Mouse (Mus musculus): ENCODE results near the gene Ddx52. TPM values are rescaled to one million over a fixed set of nuclear protein-coding genes. Genes with fewer than 3 reads are reported as not detected.

The Ddx52 gene
- polyA plus RNA-seq, 1 experiment from 2014 or later = 37.5 TPM

- Histone ChIP-seq H3K9ac (no peak overlapping the region), H3K4me1 (no peaks in the 10 kb centered on the region), H3K27me3 (no peaks in the 10 kb centered on the region), H3K27ac (no peak overlapping the region), H3K4me3 (no peak overlapping the region), H3K4me2 (no peak overlapping the region), H3K36me3 (no peaks in the 10 kb centered on the region), H3K9me3 (no peaks in the 10 kb centered on the region)
- WGBS = 69% methylated on average over 10 of the region's 10 CpGs
- no peak for ATAC-seq (ENCODE audit: borderline replicate concordance, extremely low read depth, low FRiP score, low TSS enrichment)
Observed at GRCm38 (mm10) chr11:83932506-83933106, 9.3 kb upstream of the Ddx52 start.

GRCm38 (mm10) chr11:83933376-83933775 lies 8.5 kb upstream of the Ddx52 start:
- Histone ChIP-seq H3K36me3 (no peaks in the 10 kb centered on the region), H3K9me3 (no peaks in the 10 kb centered on the region), H3K4me2 (no peak overlapping the region), H3K4me1 (no peaks in the 10 kb centered on the region), H3K27ac (no peak overlapping the region), H3K4me3 (no peak overlapping the region), H3K27me3 (no peaks in the 10 kb centered on the region), H3K9ac (no peak overlapping the region)
- ATAC-seq (ENCODE audit: borderline replicate concordance, extremely low read depth, low FRiP score, low TSS enrichment) = no peak
- WGBS = 77% methylated on average over 4 of the region's 4 CpGs

- H3K27me3 ChIP-seq = no peaks in the 10 kb centered on the region; the same call in 1 of the 2 replicates
- no peak overlapping the region for H3K4me2 ChIP-seq
- 10% methylated on average over 7 of the region's 7 CpGs for WGBS
- H3K9me3 ChIP-seq = no peaks in the 10 kb centered on the region
- peak; percentile 55; the same call in 1 of the 2 replicates for ATAC-seq (ENCODE audit: borderline replicate concordance, extremely low read depth, low FRiP score, low TSS enrichment)
- no peaks in the 10 kb centered on the region for H3K4me1 ChIP-seq
- no peak overlapping the region for H3K4me3 ChIP-seq
- no peak overlapping the region for H3K27ac ChIP-seq
- no peak overlapping the region for H3K9ac ChIP-seq
- H3K36me3 ChIP-seq = no peaks in the 10 kb centered on the region
Observed at GRCm38 (mm10) chr11:83935986-83936665, 5.7 kb upstream of the Ddx52 start.

GRCm38 (mm10) chr11:83938556-83938955 lies 3.3 kb upstream of the Ddx52 start:
- Histone ChIP-seq H3K9ac (no peak overlapping the region), H3K4me2 (no peak overlapping the region), H3K27ac (no peak overlapping the region), H3K4me3 (no peak overlapping the region), H3K4me1 (peaks cover 8% of the 10 kb centered on the region; the same call in 1 of the 2 replicates), H3K36me3 (peaks cover 2% of the 10 kb centered on the region; the same call in 1 of the 2 replicates), H3K27me3 (no peaks in the 10 kb centered on the region; the same call in 1 of the 2 replicates), H3K9me3 (no peaks in the 10 kb centered on the region)
- ATAC-seq (ENCODE audit: borderline replicate concordance, extremely low read depth, low FRiP score, low TSS enrichment) = no peak
- WGBS = 74% methylated on average over 8 of the region's 8 CpGs

GRCm38 (mm10) chr11:83956822-83957221 lies 15.0 kb downstream of the Ddx52 start:
- no peaks in the 10 kb centered on the region for H3K4me1 ChIP-seq
- no peak overlapping the region for H3K4me2 ChIP-seq
- H3K9me3 ChIP-seq = no peaks in the 10 kb centered on the region
- no peak for ATAC-seq (ENCODE audit: borderline replicate concordance, extremely low read depth, low FRiP score, low TSS enrichment)
- no peak overlapping the region for H3K9ac ChIP-seq
- H3K36me3 ChIP-seq = peaks cover 88% of the 10 kb centered on the region
- WGBS = 86% methylated on average over 2 of the region's 2 CpGs
- no peak overlapping the region for H3K27ac ChIP-seq
- no peak overlapping the region for H3K4me3 ChIP-seq
- H3K27me3 ChIP-seq = no peaks in the 10 kb centered on the region

GRCm38 (mm10) chr11:83961983-83962382 lies 20.1 kb downstream of the Ddx52 start:
- H3K9ac ChIP-seq = no peak overlapping the region
- no peaks in the 10 kb centered on the region for H3K27me3 ChIP-seq
- H3K4me1 ChIP-seq = peaks cover 7% of the 10 kb centered on the region; the same call in 1 of the 2 replicates
- no peak overlapping the region for H3K27ac ChIP-seq
- peaks cover 48% of the 10 kb centered on the region for H3K36me3 ChIP-seq
- H3K4me3 ChIP-seq = no peak overlapping the region
- no peaks in the 10 kb centered on the region for H3K9me3 ChIP-seq
- no peak overlapping the region for H3K4me2 ChIP-seq
- 91% methylated on average over 3 of the region's 3 CpGs for WGBS
- ATAC-seq (ENCODE audit: borderline replicate concordance, extremely low read depth, low FRiP score, low TSS enrichment) = no peak

- H3K4me2 ChIP-seq = peak within 1 kb of the TSS; percentile 64
- peak within 1 kb of the TSS; percentile 67 for H3K27ac ChIP-seq
- peaks cover 14% of the 10 kb centered on the region for H3K4me1 ChIP-seq
- H3K27me3 ChIP-seq = no peaks in the 10 kb centered on the region
- 2% methylated on average over 76 of the region's 76 CpGs for WGBS
- H3K36me3 ChIP-seq = peaks cover 32% of the 10 kb centered on the region
- no peaks in the 10 kb centered on the region for H3K9me3 ChIP-seq
- peak within 1 kb of the TSS; percentile 78 for H3K4me3 ChIP-seq
- peak within 1 kb of the TSS; percentile 61 for H3K9ac ChIP-seq
- peak; percentile 92 for ATAC-seq (ENCODE audit: borderline replicate concordance, extremely low read depth, low FRiP score, low TSS enrichment)
Observed at GRCm38 (mm10) chr11:83963991-83964921, 22.4 kb downstream of the Ddx52 start, which contains the start of gene Synrg. Synrg (plus strand) TSS chr11:83964428.

GRCm38 (mm10) chr11:83967436-83968204 lies 25.8 kb downstream of the Ddx52 start:
- 42% methylated on average over 8 of the region's 8 CpGs for WGBS
- no peak for ATAC-seq (ENCODE audit: borderline replicate concordance, extremely low read depth, low FRiP score, low TSS enrichment)
- H3K9me3 ChIP-seq = no peaks in the 10 kb centered on the region
- H3K4me2 ChIP-seq = no peak overlapping the region
- no peaks in the 10 kb centered on the region for H3K27me3 ChIP-seq
- peaks cover 14% of the 10 kb centered on the region for H3K4me1 ChIP-seq
- no peak overlapping the region for H3K27ac ChIP-seq
- H3K4me3 ChIP-seq = no peak overlapping the region
- peaks cover 2% of the 10 kb centered on the region; the same call in 1 of the 2 replicates for H3K36me3 ChIP-seq
- no peak overlapping the region for H3K9ac ChIP-seq

- 70% methylated on average over 6 of the region's 6 CpGs for WGBS
- ATAC-seq (ENCODE audit: borderline replicate concordance, extremely low read depth, low FRiP score, low TSS enrichment) = no peak
- Histone ChIP-seq H3K9me3 (no peaks in the 10 kb centered on the region), H3K36me3 (no peaks in the 10 kb centered on the region), H3K27me3 (no peaks in the 10 kb centered on the region), H3K4me3 (no peak overlapping the region), H3K4me2 (no peak overlapping the region), H3K4me1 (peaks cover 14% of the 10 kb centered on the region), H3K27ac (no peak overlapping the region), H3K9ac (no peak overlapping the region)
Observed at GRCm38 (mm10) chr11:83968205-83968575, 26.3 kb downstream of the Ddx52 start.

- H3K4me3 ChIP-seq = no peak overlapping the region
- no peak overlapping the region for H3K27ac ChIP-seq
- no peak overlapping the region for H3K4me2 ChIP-seq
- no peaks in the 10 kb centered on the region for H3K36me3 ChIP-seq
- ATAC-seq (ENCODE audit: borderline replicate concordance, extremely low read depth, low FRiP score, low TSS enrichment) = no peak
- 83% methylated on average over 3 of the region's 3 CpGs for WGBS
- H3K4me1 ChIP-seq = peaks cover 14% of the 10 kb centered on the region
- no peak overlapping the region for H3K9ac ChIP-seq
- no peaks in the 10 kb centered on the region for H3K27me3 ChIP-seq
- H3K9me3 ChIP-seq = no peaks in the 10 kb centered on the region
Observed at GRCm38 (mm10) chr11:83969040-83969439, 27.2 kb downstream of the Ddx52 start.
